Mouse (Mus musculus) heart, embryonic 11.5 days (tissue): ENCODE results near the gene Zdhhc20. TPM values are rescaled to one million over a fixed set of nuclear protein-coding genes. Genes with fewer than 3 reads are reported as not detected.
"Not testable (repeated sequence)": the region's sequence is repeated elsewhere in the genome, so short reads cannot be mapped to it uniquely, and the experiment has no call there.

Experiments used
- ATAC-seq: fragments of 200-750 bp; cut with Nextera tagmentation; replicated peaks from 2 replicates; pipeline ENCODE4 v1.8.0; 2017; ENCODE audit warnings: moderate library complexity; ENCODE audit not compliant: insufficient number of reproducible peaks, low FRiP score, low TSS enrichment
- H3K27ac ChIP-seq: fragments of 300-500 bp; sonication (generic); 2 replicates; pipeline ENCODE4 v1.5.1; 2014; ENCODE audit warnings: mild to moderate bottlenecking, low read depth, low read length
- H3K27me3 ChIP-seq: fragments of 300-500 bp; sonication (generic); 2 replicates; pipeline ENCODE4 v1.6.1; 2014; ENCODE audit warnings: mild to moderate bottlenecking, low read length, mixed read lengths; ENCODE audit not compliant: control insufficient read depth, insufficient read depth
- H3K36me3 ChIP-seq: fragments of 300-500 bp; sonication (generic); 2 replicates; pipeline ENCODE4 v1.6.1; 2014; ENCODE audit warnings: mild to moderate bottlenecking, low read length, moderate library complexity, mixed read lengths; ENCODE audit not compliant: control insufficient read depth, insufficient read depth
- H3K4me1 ChIP-seq: fragments of 300-500 bp; sonication (generic); 2 replicates; pipeline ENCODE4 v1.6.1; 2014; ENCODE audit warnings: low read length; ENCODE audit not compliant: control insufficient read depth, insufficient read depth
- H3K4me2 ChIP-seq: fragments of 300-500 bp; sonication (generic); 2 replicates; pipeline ENCODE4 v1.6.1; 2014; ENCODE audit warnings: mild to moderate bottlenecking, moderate library complexity
- H3K4me3 ChIP-seq: fragments of 300-500 bp; sonication (generic); 2 replicates; pipeline ENCODE4 v1.5.1; 2014; ENCODE audit warnings: low read depth, low read length
- H3K9ac ChIP-seq: fragments of 300-500 bp; sonication (generic); 2 replicates; pipeline ENCODE4 v1.6.1; 2014; ENCODE audit warnings: mild to moderate bottlenecking, low read depth, low read length, moderate library complexity
- H3K9me3 ChIP-seq: fragments of 300-500 bp; sonication (generic); replicated peaks from 2 replicates; pipeline ENCODE4 v1.6.1; 2016; ENCODE audit warnings: low read length; ENCODE audit not compliant: control insufficient read depth
- WGBS: fragments of 180-500 bp; shearing (Covaris S2); extraction: QIAGEN DNeasy Blood & Tissue Kit; methylation state at CpG from one replicate; pipeline ENCODE4 v1.1.7; 2014; ENCODE audit not compliant: insufficient replicate concordance; 5-methylcytosine and 5-hydroxymethylcytosine counted together
- polyA plus RNA-seq: library from polyadenylated mRNA; unstranded; fragments of >200 nt; fragmentation: Nextera tagmentation; extraction: Ambion mirVana; gene quantifications from 2 replicates; pipeline ENCODE4 v1.2.1, GENCODE M21; 2014

Zdhhc20 gene
- polyA plus RNA-seq, 1 experiment from 2014 or later, result 52.8 TPM

GRCm38 (mm10) chr14:57858601-57859000 lies 31.5 kb downstream of the Zdhhc20 start:
- Histone ChIP-seq H3K36me3 (peaks cover 5% of the 10 kb centered on the region; the same call in 1 of the 2 replicates), H3K27ac (no peak overlapping the region)
- WGBS, result 81% methylated on average over 2 of the region's 2 CpGs

DNA sequence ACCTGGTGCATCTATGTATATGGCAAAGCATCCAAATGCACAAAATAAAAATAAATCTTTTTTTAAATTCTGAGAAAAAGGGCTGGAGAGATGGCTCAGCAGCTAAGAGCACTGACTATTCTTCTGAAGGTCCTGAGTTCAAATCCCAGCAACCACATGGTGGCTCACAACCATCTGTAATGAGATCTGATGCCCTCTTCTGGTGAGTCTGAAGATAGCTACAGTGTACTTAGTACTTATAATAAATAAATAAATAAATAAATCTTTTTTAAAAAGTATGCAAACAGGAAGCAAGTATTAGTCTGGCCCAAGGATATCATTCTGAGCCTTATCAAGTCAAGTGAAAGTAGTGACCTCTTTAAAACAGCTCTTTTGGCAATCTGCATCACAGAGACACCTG lies 34.0 kb downstream of the Zdhhc20 start:
- H3K4me1 ChIP-seq, H3K9me3 ChIP-seq, ATAC-seq, H3K27ac ChIP-seq, H3K36me3 ChIP-seq, H3K4me2 ChIP-seq, H3K9ac ChIP-seq, H3K27me3 ChIP-seq, H3K4me3 ChIP-seq: not testable (repeated sequence)

More at GRCm38 (mm10) chr14:57858601-57859000, 31.5 kb downstream of the Zdhhc20 start:
- Histone ChIP-seq H3K27me3 (no peaks in the 10 kb centered on the region), H3K4me1 (no peaks in the 10 kb centered on the region), H3K9me3 (no peaks in the 10 kb centered on the region), H3K9ac (no peak overlapping the region), H3K4me3 (no peak overlapping the region), H3K4me2 (no peak overlapping the region)
- ATAC-seq, result no peak

GRCm38 (mm10) chr14:57852961-57853360 lies 37.1 kb downstream of the Zdhhc20 start:
- Histone ChIP-seq H3K4me3 (no peak overlapping the region), H3K9me3 (no peaks in the 10 kb centered on the region), H3K36me3 (peaks cover 3% of the 10 kb centered on the region; the same call in 1 of the 2 replicates), H3K27me3 (no peaks in the 10 kb centered on the region), H3K4me2 (no peak overlapping the region), H3K9ac (no peak overlapping the region), H3K27ac (no peak overlapping the region), H3K4me1 (no peaks in the 10 kb centered on the region)
- no peak for ATAC-seq
- WGBS, result 80% methylated on average over 2 of the region's 2 CpGs

DNA sequence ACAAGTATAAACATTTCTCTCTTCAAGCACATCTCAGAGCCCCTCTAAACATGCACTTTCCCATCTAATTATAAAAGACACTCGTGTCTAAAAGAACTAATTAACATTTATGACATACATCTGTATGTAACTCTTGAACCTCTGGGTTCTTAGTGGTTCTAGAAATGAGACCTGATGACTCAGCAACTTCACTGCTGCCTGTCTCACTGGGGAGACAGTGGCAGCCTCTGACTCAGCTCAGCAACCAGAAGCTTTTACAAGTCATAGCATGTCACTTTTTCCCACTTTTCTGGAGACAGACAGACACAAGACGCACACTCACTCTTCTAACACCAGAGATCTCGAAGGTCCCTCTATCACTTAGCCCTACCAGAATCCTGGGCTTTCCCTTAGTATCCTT lies 39.7 kb downstream of the Zdhhc20 start:
- no peaks in the 10 kb centered on the region for H3K4me1 ChIP-seq
- H3K9me3 ChIP-seq, result no peaks in the 10 kb centered on the region
- no peaks in the 10 kb centered on the region for H3K27me3 ChIP-seq
- 81% methylated on average over 3 of the region's 3 CpGs for WGBS
- H3K4me2 ChIP-seq, result no peak overlapping the region
- H3K9ac ChIP-seq, result no peak overlapping the region
- H3K36me3 ChIP-seq, result no peaks in the 10 kb centered on the region
- no peak overlapping the region for H3K4me3 ChIP-seq
- H3K27ac ChIP-seq, result no peak overlapping the region
- no peak for ATAC-seq

DNA sequence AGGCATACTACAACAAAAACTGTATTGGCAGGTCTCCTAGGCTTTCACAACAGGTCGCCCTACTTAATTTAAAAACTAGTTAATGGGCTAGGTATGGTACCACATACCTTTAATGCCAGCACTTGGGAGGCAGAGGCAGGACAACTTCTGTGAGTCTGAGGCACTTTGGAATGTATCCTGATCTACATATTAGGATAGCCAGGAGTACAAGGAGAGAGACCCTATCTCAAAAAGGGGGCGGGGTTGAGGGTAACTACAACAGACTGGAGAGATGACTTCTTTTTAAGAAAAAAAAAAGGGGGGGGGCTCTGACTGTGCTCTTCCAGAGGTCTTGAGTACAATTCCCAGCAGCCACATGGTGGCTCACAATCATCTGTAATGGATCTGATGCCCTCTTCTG lies 41.4 kb downstream of the Zdhhc20 start:
- H3K4me3 ChIP-seq, result no peak overlapping the region
- no peak overlapping the region for H3K9ac ChIP-seq
- H3K36me3 ChIP-seq, result peaks cover 3% of the 10 kb centered on the region; the same call in 1 of the 2 replicates
- H3K27ac ChIP-seq, result no peak overlapping the region
- WGBS, result 86% methylated on average over 2 of the region's 2 CpGs
- H3K27me3 ChIP-seq, result no peaks in the 10 kb centered on the region
- H3K4me1 ChIP-seq, result no peaks in the 10 kb centered on the region
- no peak overlapping the region for H3K4me2 ChIP-seq
- no peaks in the 10 kb centered on the region for H3K9me3 ChIP-seq
- no peak for ATAC-seq

DNA sequence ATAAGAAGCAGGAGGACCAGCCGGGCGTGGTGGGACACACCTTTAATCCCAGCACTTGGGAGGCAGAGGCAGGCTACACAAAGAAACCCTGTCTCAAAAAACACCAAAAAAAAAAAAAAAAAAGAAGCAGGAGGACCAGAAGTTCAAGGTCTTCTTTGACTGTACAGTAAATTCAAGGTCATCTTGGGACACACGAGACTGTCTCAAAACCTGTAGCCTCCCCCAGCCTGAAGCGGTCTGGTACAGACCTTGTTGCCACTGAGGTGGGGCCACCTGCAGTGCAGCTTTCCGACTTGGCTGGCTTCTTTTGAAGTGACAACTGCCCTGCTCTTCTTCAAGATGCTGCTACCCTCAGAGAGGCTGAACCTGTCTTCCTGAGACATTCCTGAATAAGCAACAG lies 42.0 kb downstream of the Zdhhc20 start:
- not testable (repeated sequence) for H3K4me1 ChIP-seq, H3K36me3 ChIP-seq, H3K4me2 ChIP-seq, H3K4me3 ChIP-seq, H3K27ac ChIP-seq, H3K9ac ChIP-seq, H3K9me3 ChIP-seq, H3K27me3 ChIP-seq, ATAC-seq
- WGBS, result 79% methylated on average over 5 of the region's 5 CpGs

GRCm38 (mm10) chr14:57844535-57844934 lies 45.5 kb downstream of the Zdhhc20 start:
- ATAC-seq, result no peak
- H3K4me2 ChIP-seq, result no peak overlapping the region
- no peak overlapping the region for H3K27ac ChIP-seq
- peaks cover 3% of the 10 kb centered on the region; the same call in 1 of the 2 replicates for H3K36me3 ChIP-seq
- H3K4me3 ChIP-seq, result no peak overlapping the region
- H3K27me3 ChIP-seq, result no peaks in the 10 kb centered on the region
- no peaks in the 10 kb centered on the region for H3K4me1 ChIP-seq
- no peaks in the 10 kb centered on the region for H3K9me3 ChIP-seq
- WGBS, result 84% methylated on average over 3 of the region's 3 CpGs
- no peak overlapping the region for H3K9ac ChIP-seq

- Histone ChIP-seq H3K4me3 (no peak overlapping the region), H3K9me3 (no peaks in the 10 kb centered on the region), H3K36me3 (peaks cover 6% of the 10 kb centered on the region), H3K4me2 (no peak overlapping the region), H3K4me1 (no peaks in the 10 kb centered on the region), H3K27ac (no peak overlapping the region), H3K9ac (no peak overlapping the region), H3K27me3 (no peaks in the 10 kb centered on the region)
- WGBS, result 79% methylated on average over 10 of the region's 10 CpGs
- ATAC-seq, result no peak
Observed at GRCm38 (mm10) chr14:57835157-57835556, 54.9 kb downstream of the Zdhhc20 start.

- Histone ChIP-seq H3K27me3 (no peaks in the 10 kb centered on the region), H3K4me3 (no peak overlapping the region), H3K36me3 (peaks cover 3% of the 10 kb centered on the region; the same call in 1 of the 2 replicates), H3K27ac (no peak overlapping the region), H3K4me1 (no peaks in the 10 kb centered on the region), H3K9ac (no peak overlapping the region), H3K4me2 (no peak overlapping the region), H3K9me3 (no peaks in the 10 kb centered on the region)
- no peak for ATAC-seq
- 92% methylated on average over 2 of the region's 2 CpGs for WGBS
Observed at GRCm38 (mm10) chr14:57833526-57833925, 56.5 kb downstream of the Zdhhc20 start.
